Mouse (Mus musculus) hindbrain, embryonic 13.5 days (tissue): Measurements from ENCODE around the gene Icam1. TPM values are rescaled to one million over a fixed set of nuclear protein-coding genes. Genes with fewer than 3 reads are reported as not detected.

ENCODE experiments used
- ATAC-seq: fragments of 200-750 bp; cut with Nextera tagmentation; 2 replicates; pipeline ENCODE4 v1.8.0; 2017; ENCODE audit warnings: moderate TSS enrichment; ENCODE audit not compliant: low FRiP score
- H3K27ac ChIP-seq: fragments of 300-500 bp; sonication (generic); 2 replicates; pipeline ENCODE4 v1.5.1; 2015; ENCODE audit warnings: inconsistent platforms, mild to moderate bottlenecking, moderate library complexity
- H3K27me3 ChIP-seq: fragments of 300-500 bp; sonication (generic); 2 replicates; pipeline ENCODE4 v1.6.1; 2015; ENCODE audit warnings: mild to moderate bottlenecking, inconsistent platforms
- H3K36me3 ChIP-seq: fragments of 300-500 bp; sonication (generic); 2 replicates; pipeline ENCODE4 v1.6.1; 2015; ENCODE audit warnings: mild to moderate bottlenecking, inconsistent platforms
- H3K4me1 ChIP-seq: fragments of 300-500 bp; sonication (generic); replicated peaks from 2 replicates; pipeline ENCODE4 v1.6.1; 2015; ENCODE audit warnings: inconsistent platforms
- H3K4me2 ChIP-seq: fragments of 300-500 bp; sonication (generic); 2 replicates; pipeline ENCODE4 v1.6.1; 2015; ENCODE audit warnings: inconsistent platforms, mild to moderate bottlenecking, moderate library complexity
- H3K4me3 ChIP-seq: fragments of 300-500 bp; sonication (generic); 2 replicates; pipeline ENCODE4 v1.5.1; 2015; ENCODE audit warnings: mild to moderate bottlenecking, inconsistent platforms
- H3K9ac ChIP-seq: fragments of 300-500 bp; sonication (generic); 2 replicates; pipeline ENCODE4 v1.6.1; 2015; ENCODE audit warnings: mild to moderate bottlenecking, inconsistent platforms
- H3K9me3 ChIP-seq: fragments of 300-500 bp; sonication (generic); 2 replicates; pipeline ENCODE4 v1.6.1; 2016; ENCODE audit warnings: inconsistent platforms
- WGBS: fragments of 180-500 bp; shearing (Covaris S2); methylation state at CpG from one replicate; pipeline ENCODE4 v1.1.7; 2015; 5-methylcytosine and 5-hydroxymethylcytosine counted together
- polyA plus RNA-seq: library from polyadenylated mRNA; unstranded; fragments of >200 nt; fragmentation: Nextera tagmentation; extraction: Ambion mirVana; gene quantifications from 2 replicates; pipeline ENCODE4 v1.2.1, GENCODE M21; 2015

The Icam1 gene
- polyA plus RNA-seq = 3.4 and 4.4 TPM in 2 replicates

DNA sequence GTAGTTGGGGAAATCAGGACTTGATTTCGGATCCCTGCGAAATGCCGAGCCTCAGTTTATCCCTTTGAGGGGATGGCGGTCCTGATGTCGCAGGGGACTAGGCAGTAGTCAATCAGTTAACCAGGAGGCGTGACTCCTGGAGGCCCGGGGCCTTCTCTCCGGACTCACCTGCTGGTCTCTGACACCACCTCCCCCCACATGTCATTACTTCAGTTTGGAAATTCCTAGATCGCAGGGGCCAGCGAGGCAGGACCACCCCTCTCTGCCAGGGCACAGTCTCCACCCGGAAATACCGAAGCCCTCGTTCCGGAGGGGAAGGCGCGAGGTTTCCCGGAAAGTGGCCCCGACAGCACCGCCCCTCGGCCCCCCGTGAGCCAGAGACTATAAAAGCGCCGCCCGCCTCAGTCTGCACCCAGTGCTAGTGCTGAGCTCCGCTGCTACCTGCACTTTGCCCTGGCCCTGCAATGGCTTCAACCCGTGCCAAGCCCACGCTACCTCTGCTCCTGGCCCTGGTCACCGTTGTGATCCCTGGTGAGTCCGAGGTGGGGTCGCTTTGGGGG lies at the start of gene Icam1:
Gene Icam1, plus strand, starts transcription at position 415 of the 560 bp plus-strand sequence.
- Histone ChIP-seq H3K36me3 (no peaks in the 10 kb centered on the region), H3K4me2 (peak within 1 kb of the TSS; percentile 45), H3K9ac (peak within 1 kb of the TSS; percentile 58; the same call in 1 of the 2 replicates), H3K4me1 (peaks cover 15% of the 10 kb centered on the region), H3K4me3 (peak within 1 kb of the TSS; percentile 25), H3K27ac (no peak within 1 kb of the TSS), H3K9me3 (no peaks in the 10 kb centered on the region), H3K27me3 (peaks cover 76% of the 10 kb centered on the region)
- under 1% methylated on average over 30 of the region's 30 CpGs for WGBS
- peak; percentile 21; the same call in 1 of the 2 replicates for ATAC-seq

DNA sequence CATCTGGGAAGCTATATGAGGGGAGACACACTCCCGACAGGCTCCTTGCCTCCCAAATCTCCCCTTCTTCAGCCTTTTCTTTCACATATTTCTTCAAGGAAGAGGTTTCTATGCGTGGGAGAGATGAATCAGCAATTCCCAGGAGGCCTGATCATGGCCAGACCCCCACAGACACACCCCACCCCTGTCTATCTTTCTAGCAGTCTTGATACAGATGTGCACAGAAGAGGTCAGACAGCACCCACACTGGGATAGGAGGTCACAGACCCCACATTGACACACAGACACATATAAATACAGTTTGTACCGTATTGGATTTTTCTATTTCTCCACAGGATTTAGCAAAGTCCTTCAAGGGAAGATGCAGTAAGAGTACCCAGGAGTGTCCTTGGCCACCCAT lies 49.8 kb upstream of the Icam1 start:
- 87% methylated on average over 3 of the region's 3 CpGs for WGBS
- H3K9ac ChIP-seq = no peak overlapping the region
- no peak for ATAC-seq
- H3K4me1 ChIP-seq = no peaks in the 10 kb centered on the region
- no peak overlapping the region for H3K4me3 ChIP-seq
- no peak overlapping the region for H3K4me2 ChIP-seq
- no peak overlapping the region for H3K27ac ChIP-seq
- H3K27me3 ChIP-seq = no peaks in the 10 kb centered on the region
- no peaks in the 10 kb centered on the region for H3K9me3 ChIP-seq
- peaks cover 28% of the 10 kb centered on the region for H3K36me3 ChIP-seq

GRCm38 (mm10) chr9:20966747-20967146 lies 49.0 kb upstream of the Icam1 start:
- no peak overlapping the region for H3K9ac ChIP-seq
- no peak overlapping the region for H3K27ac ChIP-seq
- H3K4me1 ChIP-seq = no peaks in the 10 kb centered on the region
- H3K4me3 ChIP-seq = no peak overlapping the region
- H3K27me3 ChIP-seq = no peaks in the 10 kb centered on the region
- H3K4me2 ChIP-seq = no peak overlapping the region
- no peak for ATAC-seq
- peaks cover 28% of the 10 kb centered on the region for H3K36me3 ChIP-seq
- WGBS = 86% methylated on average over 5 of the region's 5 CpGs
- H3K9me3 ChIP-seq = no peaks in the 10 kb centered on the region

DNA sequence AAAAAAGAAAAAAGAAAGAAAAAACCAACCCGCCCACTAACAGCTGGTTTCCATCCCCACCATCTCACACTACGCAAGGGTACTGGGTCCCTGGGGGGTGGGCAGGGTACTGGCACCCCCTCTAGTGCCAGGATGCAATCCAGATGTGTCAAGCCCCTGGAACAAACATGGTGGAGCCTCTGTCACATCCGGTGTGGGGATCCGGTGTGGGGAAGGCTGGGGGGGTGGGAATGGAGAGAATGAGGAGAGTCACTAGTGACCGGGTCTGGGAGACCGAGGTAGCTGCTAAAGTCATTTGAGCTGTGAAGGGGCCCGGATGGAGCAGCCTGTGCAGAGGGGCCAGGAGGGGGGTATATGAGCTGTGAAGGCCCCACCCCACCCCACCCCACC lies 44.0 kb upstream of the Icam1 start:
- Histone ChIP-seq H3K9me3 (no peaks in the 10 kb centered on the region), H3K4me3 (no peak overlapping the region), H3K4me1 (peaks cover 42% of the 10 kb centered on the region), H3K9ac (peak overlapping the region; percentile 60; the same call in 1 of the 2 replicates), H3K36me3 (peaks cover 19% of the 10 kb centered on the region), H3K27ac (no peak overlapping the region), H3K27me3 (peaks cover 8% of the 10 kb centered on the region; the same call in 1 of the 2 replicates), H3K4me2 (no peak overlapping the region; the same call in 1 of the 2 replicates)
- ATAC-seq = no peak
- 73% methylated on average over 7 of the region's 7 CpGs for WGBS

DNA sequence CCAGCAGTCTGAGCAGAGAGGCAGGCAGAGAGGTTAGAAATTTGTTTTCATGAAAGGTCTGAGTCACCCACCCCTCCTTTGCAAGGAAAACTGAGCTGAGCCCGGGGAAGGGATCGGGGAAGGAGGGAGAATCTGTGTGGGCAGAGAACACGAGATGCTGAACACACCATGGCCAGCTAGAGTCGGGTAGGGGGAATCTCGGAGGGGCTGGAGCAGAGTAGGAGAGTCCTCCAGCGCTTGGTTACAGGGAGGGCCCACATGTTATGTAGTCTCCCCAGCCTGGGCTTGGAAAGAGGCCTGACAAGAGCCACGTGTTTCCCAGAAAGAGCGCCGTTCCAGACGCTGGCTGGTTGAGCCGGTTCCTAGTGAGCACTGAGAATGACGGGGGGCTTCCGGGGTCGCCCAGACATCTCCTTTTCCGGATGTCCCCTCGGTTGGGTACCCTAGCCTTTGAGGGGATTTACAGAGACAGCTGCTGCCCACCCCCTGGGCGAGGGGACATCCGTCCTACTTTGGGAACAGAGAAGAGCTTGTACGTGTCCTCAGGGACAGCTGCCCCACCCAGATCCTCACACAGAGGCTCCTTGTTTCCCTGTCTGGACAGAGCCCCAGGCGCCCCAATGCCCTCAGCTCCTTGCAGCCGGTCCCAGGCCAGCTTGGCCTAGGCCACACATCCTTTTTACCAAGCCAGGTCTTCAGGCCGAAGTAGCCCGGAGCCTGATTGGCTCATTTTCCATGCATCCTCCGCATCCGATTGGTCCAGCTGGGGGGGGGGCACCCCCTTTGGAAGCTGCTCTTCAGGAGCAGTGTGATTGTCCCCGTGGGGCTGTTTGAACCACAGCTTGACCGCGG lies 43.4 kb upstream of the Icam1 start:
- H3K27me3 ChIP-seq = peaks cover 8% of the 10 kb centered on the region; the same call in 1 of the 2 replicates
- H3K4me2 ChIP-seq = peak overlapping the region; percentile 37
- 0 out of 2 replicates have a peak, but pooled peaks have one; percentile 19 for ATAC-seq
- H3K9ac ChIP-seq = peak overlapping the region; percentile 60
- 33% methylated on average over 28 of the region's 28 CpGs for WGBS
- no peak overlapping the region for H3K4me3 ChIP-seq
- peak overlapping the region; percentile 58 for H3K27ac ChIP-seq
- H3K36me3 ChIP-seq = peaks cover 13% of the 10 kb centered on the region
- no peaks in the 10 kb centered on the region for H3K9me3 ChIP-seq
- H3K4me1 ChIP-seq = peaks cover 42% of the 10 kb centered on the region

DNA sequence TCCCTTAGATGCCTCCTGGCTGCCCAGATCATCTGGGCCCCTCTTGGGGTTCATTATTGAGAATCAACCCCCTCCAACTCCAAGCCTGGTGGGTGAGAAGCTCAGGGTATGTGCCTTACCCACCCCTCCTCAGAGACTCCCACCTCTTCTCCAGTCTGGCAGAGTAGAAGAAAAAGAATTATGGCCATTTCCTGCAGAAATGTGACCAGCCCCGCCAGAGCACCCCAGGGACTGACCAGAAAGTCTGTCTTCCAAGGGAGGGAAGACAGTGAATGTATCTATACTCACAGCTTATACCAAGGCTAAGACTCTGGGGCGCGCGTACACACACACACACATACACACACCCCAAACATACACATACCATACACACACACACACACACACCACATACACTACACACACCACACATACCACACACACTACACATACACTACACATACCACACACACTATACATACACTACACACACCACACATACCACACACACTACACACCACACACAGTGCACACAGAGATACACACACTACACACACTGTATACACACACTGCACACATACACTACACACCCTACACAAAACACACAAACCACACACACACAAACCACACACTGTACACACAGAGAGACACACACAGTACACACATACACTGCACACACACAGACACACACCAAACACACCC lies 42.6 kb upstream of the Icam1 start:
- H3K9ac ChIP-seq = peak overlapping the region; percentile 60; the same call in 1 of the 2 replicates
- WGBS = 87% methylated on average over 4 of the region's 4 CpGs
- H3K36me3 ChIP-seq = peaks cover 6% of the 10 kb centered on the region
- H3K4me2 ChIP-seq = peak overlapping the region; percentile 37; the same call in 1 of the 2 replicates
- H3K4me1 ChIP-seq = peaks cover 42% of the 10 kb centered on the region
- no peak overlapping the region for H3K4me3 ChIP-seq
- no peak for ATAC-seq
- H3K27me3 ChIP-seq = peaks cover 8% of the 10 kb centered on the region; the same call in 1 of the 2 replicates
- H3K27ac ChIP-seq = peak overlapping the region; percentile 58; the same call in 1 of the 2 replicates
- no peaks in the 10 kb centered on the region for H3K9me3 ChIP-seq

GRCm38 (mm10) chr9:20973682-20974075 lies 42.1 kb upstream of the Icam1 start:
- 56% methylated on average over 4 of the region's 6 CpGs for WGBS
- Histone ChIP-seq H3K4me3 (no peak overlapping the region), H3K27me3 (peaks cover 8% of the 10 kb centered on the region; the same call in 1 of the 2 replicates), H3K36me3 (peaks cover 1% of the 10 kb centered on the region; the same call in 1 of the 2 replicates), H3K27ac (no peak overlapping the region), H3K9ac (peak overlapping the region; percentile 35; the same call in 1 of the 2 replicates), H3K4me1 (peaks cover 42% of the 10 kb centered on the region), H3K9me3 (no peaks in the 10 kb centered on the region), H3K4me2 (0 out of 2 replicates have a peak overlapping the region, but pooled peaks have one; percentile 13)
- ATAC-seq = no peak

DNA sequence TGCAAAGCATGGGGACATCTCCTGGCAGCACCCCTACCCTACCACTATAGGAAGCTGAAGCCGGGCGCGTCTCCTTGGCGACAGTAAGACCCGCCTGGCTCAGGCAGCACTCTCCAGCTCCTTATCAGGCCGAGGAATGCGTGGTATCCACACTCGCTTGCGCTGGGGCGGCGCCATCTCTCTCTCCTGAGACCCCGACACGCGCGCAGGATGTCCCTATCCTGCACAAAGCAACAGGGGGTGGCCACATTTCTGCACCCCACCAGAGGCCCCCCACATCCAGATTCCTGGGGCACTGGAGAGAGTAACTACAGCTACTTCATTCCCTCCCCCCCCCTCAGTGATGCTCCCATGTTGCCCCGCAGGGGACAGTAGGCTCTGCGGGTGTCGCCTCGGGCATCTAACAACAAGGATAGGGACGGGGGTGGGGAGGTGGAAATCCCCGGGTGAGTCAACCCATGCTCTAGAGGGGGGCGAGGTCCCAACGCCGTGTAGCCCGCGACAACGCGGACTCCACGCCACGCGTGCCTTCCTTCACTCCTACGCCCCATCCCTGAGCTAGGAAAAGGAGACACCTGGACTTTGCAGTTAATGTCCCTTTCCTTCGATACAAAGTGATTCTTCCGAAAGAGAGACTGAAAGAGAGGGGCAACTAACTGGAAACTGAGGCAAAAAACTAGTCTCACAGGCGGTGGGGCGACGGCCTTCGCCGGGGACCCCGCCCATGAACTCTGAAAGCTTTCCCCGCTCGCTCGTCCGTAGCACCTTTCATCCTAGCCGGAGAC lies 40.2 kb upstream of the Icam1 start:
- Histone ChIP-seq H3K27ac (peak overlapping the region; percentile 68), H3K4me3 (peak overlapping the region; percentile 63), H3K27me3 (peaks cover 8% of the 10 kb centered on the region; the same call in 1 of the 2 replicates), H3K4me1 (peaks cover 42% of the 10 kb centered on the region), H3K36me3 (no peaks in the 10 kb centered on the region), H3K4me2 (peak overlapping the region; percentile 98), H3K9ac (peak overlapping the region; percentile 85), H3K9me3 (no peaks in the 10 kb centered on the region)
- ATAC-seq = peak; percentile 26
- under 1% methylated on average over 42 of the region's 45 CpGs for WGBS

DNA sequence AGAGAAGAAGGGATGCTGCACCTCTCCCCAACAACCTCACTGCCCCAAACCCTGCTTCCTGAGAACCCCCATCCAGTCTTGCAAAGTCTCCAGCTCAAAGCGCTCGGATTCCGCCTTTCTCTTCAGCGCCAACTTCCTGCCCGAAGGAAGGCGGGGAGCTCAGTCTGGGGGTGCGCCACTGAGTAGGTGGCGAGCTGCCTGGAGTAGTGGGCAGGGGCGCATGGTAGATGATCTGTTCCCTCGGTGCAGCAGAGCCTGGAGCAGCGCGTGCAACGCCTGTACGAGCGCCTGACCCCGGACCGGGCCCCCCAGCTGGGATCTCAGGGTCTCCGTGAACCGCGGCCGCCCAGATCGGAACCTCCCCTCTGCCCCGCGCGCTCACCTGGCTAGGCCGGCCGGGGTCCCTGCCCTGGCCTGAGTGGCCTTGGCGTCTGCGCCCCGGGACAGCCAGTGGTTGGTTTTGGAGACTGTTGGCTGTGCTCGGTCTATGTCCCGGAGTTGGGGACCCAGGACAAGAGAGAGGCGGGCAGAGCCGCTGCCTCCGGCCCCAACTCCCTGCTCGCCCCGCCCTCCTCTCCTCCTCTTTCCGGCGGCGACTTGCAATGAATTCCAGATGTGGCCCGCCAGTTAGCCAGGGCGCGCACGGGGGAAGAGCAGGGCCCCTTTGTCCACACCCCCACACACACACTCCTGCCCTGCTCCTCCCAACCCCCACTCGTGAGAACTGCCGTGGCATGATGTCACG lies 39.4 kb upstream of the Icam1 start, which contains the start of gene S1pr2:
Gene S1pr2, minus strand, starts transcription at position 566 of the 745 bp plus-strand sequence.
- ATAC-seq = peak; percentile 58
- no peaks in the 10 kb centered on the region for H3K9me3 ChIP-seq
- H3K27me3 ChIP-seq = peaks cover 8% of the 10 kb centered on the region; the same call in 1 of the 2 replicates
- H3K4me1 ChIP-seq = peaks cover 42% of the 10 kb centered on the region
- H3K36me3 ChIP-seq = no peaks in the 10 kb centered on the region
- WGBS = under 1% methylated on average over 44 of the region's 47 CpGs
- H3K4me2 ChIP-seq = peak within 1 kb of the TSS; percentile 98
- peak within 1 kb of the TSS; percentile 68 for H3K27ac ChIP-seq
- H3K4me3 ChIP-seq = peak within 1 kb of the TSS; percentile 63
- peak within 1 kb of the TSS; percentile 85 for H3K9ac ChIP-seq

GRCm38 (mm10) chr9:20976961-20977689 lies 38.7 kb upstream of the Icam1 start:
- Histone ChIP-seq H3K4me2 (peak overlapping the region; percentile 98), H3K27ac (no peak overlapping the region), H3K4me3 (peak overlapping the region; percentile 63), H3K9ac (peak overlapping the region; percentile 85), H3K9me3 (no peaks in the 10 kb centered on the region), H3K36me3 (no peaks in the 10 kb centered on the region), H3K4me1 (peaks cover 41% of the 10 kb centered on the region), H3K27me3 (peaks cover 8% of the 10 kb centered on the region; the same call in 1 of the 2 replicates)
- peak; percentile 34; the same call in 1 of the 2 replicates for ATAC-seq
- WGBS = 4% methylated on average over 4 of the region's 4 CpGs
